In the genomic region with DNA sequence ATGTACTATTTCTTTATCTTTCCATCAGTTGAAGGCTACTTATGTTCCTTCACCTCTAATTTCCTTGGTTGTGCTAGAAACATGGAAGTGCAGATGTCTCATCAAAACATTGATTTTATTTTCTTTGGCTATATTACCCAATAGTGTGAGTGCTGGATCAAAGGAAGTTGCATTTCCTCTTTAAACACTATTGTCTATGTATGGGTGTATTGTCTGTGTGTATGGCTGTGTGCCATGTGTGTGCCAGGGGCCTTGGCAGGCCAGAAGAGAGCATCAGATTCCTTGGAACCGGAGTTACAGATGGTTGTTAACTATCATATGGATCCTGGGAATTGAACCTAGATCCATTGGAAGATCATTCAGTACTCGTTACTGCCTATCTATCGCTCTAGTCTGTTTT, we compare ENCODE assay signal across 25 mouse cellular contexts.
"Had no signal": no experiment of that assay in that cellular context is flagged by ENCODE, and none has a peak within 500 bp of the region (broad histone marks: within the 10 kb centered on the region; RNA-seq: fewer than 3 reads in every experiment).

No protein-coding gene starts in this region.

- H3K27ac ChIP-seq: gastrocnemius, adult 2 months; heart, adult 2 months; heart, embryonic 13.5 days; heart, embryonic 15.5 days; hindbrain, embryonic 13.5 days; hindbrain, embryonic 15.5 days; hindbrain, postnatal 0 days; kidney, embryonic 15.5 days; kidney, postnatal 0 days; left cerebral cortex, adult 2 months; limb, embryonic 10.5 days; limb, embryonic 12.5 days had no signal

- ATAC-seq: forebrain, postnatal 0 days; hindbrain, postnatal 0 days; intestine, embryonic 16.5 days had no signal

- DNase-seq: forebrain, postnatal 0 days; gastrocnemius, adult 2 months; gastrocnemius, postnatal 10 days; gastrocnemius, postnatal 25 days; heart, adult 11 months; heart, adult 2 months; heart, postnatal 14 days; heart, postnatal 36 days; kidney, adult 11 months; kidney, adult 2 months; kidney, adult 9 months; kidney, postnatal 14 days; kidney, postnatal 36 days; liver had no signal

- H3K4me3 ChIP-seq: gastrocnemius, adult 2 months; heart, adult 2 months; heart, embryonic 13.5 days; heart, embryonic 15.5 days; hindbrain, embryonic 13.5 days; hindbrain, embryonic 15.5 days; kidney, embryonic 15.5 days; left cerebral cortex, adult 2 months; limb, embryonic 10.5 days; limb, embryonic 12.5 days had no signal

- H3K4me1 ChIP-seq: heart, embryonic 13.5 days; heart, embryonic 15.5 days; hindbrain, embryonic 13.5 days; hindbrain, embryonic 15.5 days; kidney, embryonic 15.5 days; limb, embryonic 10.5 days; limb, embryonic 12.5 days had no signal
